Mouse (Mus musculus) hindbrain, embryonic 12.5 days (tissue): ENCODE measurements around the gene Fbxo31. TPM values are rescaled to one million over a fixed set of nuclear protein-coding genes. Genes with fewer than 3 reads are reported as not detected.
A peak's percentile ranks its signal among the peaks of the same experiment; 100 is the strongest.

Experiments used
- ATAC-seq: fragments of 200-750 bp; cut with Nextera tagmentation; 2 replicates; pipeline ENCODE4 v1.8.0; 2017; ENCODE audit warnings: moderate TSS enrichment; ENCODE audit not compliant: low FRiP score
- H3K27ac ChIP-seq: fragments of 300-500 bp; sonication (generic); 2 replicates; pipeline ENCODE4 v1.5.1; 2016; ENCODE audit warnings: mild to moderate bottlenecking
- H3K27me3 ChIP-seq: fragments of 300-500 bp; sonication (generic); 2 replicates; pipeline ENCODE4 v1.6.1; 2016; ENCODE audit warnings: mild to moderate bottlenecking
- H3K36me3 ChIP-seq: fragments of 300-500 bp; sonication (generic); 2 replicates; pipeline ENCODE4 v1.6.1; 2016; ENCODE audit warnings: mild to moderate bottlenecking
- H3K4me1 ChIP-seq: fragments of 300-500 bp; sonication (generic); 2 replicates; pipeline ENCODE4 v1.6.1; 2016
- H3K4me2 ChIP-seq: fragments of 300-500 bp; sonication (generic); replicated peaks from 2 replicates; pipeline ENCODE4 v1.6.1; 2016; ENCODE audit warnings: mild to moderate bottlenecking
- H3K4me3 ChIP-seq: fragments of 300-500 bp; sonication (generic); 2 replicates; pipeline ENCODE4 v1.5.1; 2016; ENCODE audit warnings: mild to moderate bottlenecking
- H3K9ac ChIP-seq: fragments of 300-500 bp; sonication (generic); 2 replicates; pipeline ENCODE4 v1.6.1; 2016; ENCODE audit warnings: mild to moderate bottlenecking, moderate library complexity
- H3K9me3 ChIP-seq: fragments of 300-500 bp; sonication (generic); replicated peaks from 2 replicates; pipeline ENCODE4 v1.6.1; 2016; ENCODE audit warnings: mild to moderate bottlenecking
- WGBS: fragments of 180-500 bp; shearing (Covaris S2); methylation state at CpG from one replicate; pipeline ENCODE4 v1.1.7; 2016; 5-methylcytosine and 5-hydroxymethylcytosine counted together
- polyA plus RNA-seq: library from polyadenylated mRNA; unstranded; fragments of >200 nt; fragmentation: Nextera tagmentation; extraction: Ambion mirVana; gene quantifications from 2 replicates; pipeline ENCODE4 v1.2.1, GENCODE M21; 2016

The Fbxo31 gene
- polyA plus RNA-seq, 1 experiment from 2014 or later, result 25.3 TPM

DNA sequence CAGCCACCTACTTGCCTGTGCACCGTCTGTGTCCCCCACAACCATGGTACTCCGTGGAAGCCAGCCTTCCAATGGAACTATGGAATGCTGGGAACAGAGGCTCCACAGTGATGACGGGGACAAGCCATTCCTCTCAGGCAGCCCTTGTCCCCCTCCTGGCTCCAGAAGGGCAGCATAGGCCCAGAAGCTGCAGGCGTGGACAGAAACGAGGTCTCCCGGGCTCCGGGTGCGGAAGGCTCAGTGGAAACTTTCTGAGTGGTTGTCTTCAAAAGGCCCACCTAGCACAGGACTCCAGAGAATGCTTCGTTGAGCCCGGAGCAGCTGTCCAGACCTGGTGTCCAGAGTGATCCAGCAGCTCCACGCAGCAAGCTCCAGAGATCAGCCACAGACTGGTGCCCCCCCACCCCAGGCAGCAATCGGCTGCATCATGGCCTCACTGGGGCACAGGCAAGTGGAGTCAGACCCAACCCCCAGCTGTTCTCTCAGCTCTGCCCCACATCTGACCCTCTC, 34.3 kb downstream of the Fbxo31 start, which contains the start of gene 1700018B08Rik:
Gene 1700018B08Rik (minus strand): TSS at position 45 of the 510 bp plus-strand sequence.
- H3K4me2 ChIP-seq, result no peak within 1 kb of the TSS
- H3K4me1 ChIP-seq, result no peaks in the 10 kb centered on the region
- H3K9me3 ChIP-seq, result 0 out of 2 replicates have a peak, but pooled peaks cover 5% of the 10 kb centered on the region
- ATAC-seq, result no peak
- peak within 1 kb of the TSS; percentile 32; the same call in 1 of the 2 replicates for H3K9ac ChIP-seq
- no peaks in the 10 kb centered on the region for H3K36me3 ChIP-seq
- H3K27me3 ChIP-seq, result peaks cover 10% of the 10 kb centered on the region; the same call in 1 of the 2 replicates
- H3K4me3 ChIP-seq, result no peak within 1 kb of the TSS
- H3K27ac ChIP-seq, result no peak within 1 kb of the TSS
- 87% methylated on average over 12 of the region's 12 CpGs for WGBS

DNA sequence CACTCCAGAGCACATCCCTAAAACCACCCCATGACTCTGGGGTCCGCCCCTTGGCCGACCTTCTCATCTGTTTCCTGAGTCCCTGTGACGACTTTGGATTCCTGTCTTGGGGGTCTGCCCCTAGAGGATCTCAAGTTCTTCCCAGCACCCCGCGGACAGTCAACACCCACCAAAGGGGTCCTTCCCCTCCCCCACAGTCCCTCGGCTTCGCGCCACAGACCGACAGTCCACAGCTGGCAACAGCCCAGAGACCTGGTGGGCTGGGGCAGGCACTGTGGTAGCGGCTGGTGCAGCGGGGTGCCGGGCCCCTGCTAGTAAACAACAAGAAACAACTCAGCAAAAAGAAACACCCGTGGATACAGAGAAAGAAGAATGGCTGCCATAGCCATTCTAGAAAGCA, 35.7 kb downstream of the Fbxo31 start:
- Histone ChIP-seq H3K4me2 (no peak overlapping the region), H3K27ac (no peak overlapping the region), H3K9me3 (0 out of 2 replicates have a peak, but pooled peaks cover 5% of the 10 kb centered on the region), H3K36me3 (no peaks in the 10 kb centered on the region), H3K4me3 (no peak overlapping the region), H3K4me1 (no peaks in the 10 kb centered on the region), H3K9ac (no peak overlapping the region), H3K27me3 (peaks cover 14% of the 10 kb centered on the region; the same call in 1 of the 2 replicates)
- WGBS, result 62% methylated on average over 13 of the region's 13 CpGs
- ATAC-seq, result no peak

DNA sequence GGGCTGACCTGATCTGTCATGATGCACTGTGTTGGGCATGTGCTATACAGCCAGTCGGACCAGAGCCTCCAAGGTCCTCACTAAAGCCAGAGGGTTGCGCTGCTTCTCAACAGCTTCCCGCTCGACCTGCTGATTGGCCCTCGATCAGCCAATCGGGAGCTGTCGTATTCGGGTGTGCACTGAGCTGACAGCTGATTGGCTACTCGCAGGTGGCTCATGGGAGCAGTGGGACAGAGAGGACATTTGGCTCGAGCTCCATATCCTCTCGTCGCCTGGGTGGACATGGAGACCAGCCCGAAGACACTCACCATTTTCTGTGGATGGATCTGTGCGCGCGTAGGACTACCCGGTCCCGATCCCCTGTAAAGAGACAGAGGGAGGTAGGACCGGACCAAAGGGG, 36.7 kb downstream of the Fbxo31 start:
- Histone ChIP-seq H3K27me3 (peaks cover 14% of the 10 kb centered on the region; the same call in 1 of the 2 replicates), H3K9me3 (0 out of 2 replicates have a peak, but pooled peaks cover 5% of the 10 kb centered on the region), H3K36me3 (no peaks in the 10 kb centered on the region), H3K4me1 (no peaks in the 10 kb centered on the region), H3K27ac (no peak overlapping the region), H3K9ac (no peak overlapping the region), H3K4me3 (no peak overlapping the region), H3K4me2 (no peak overlapping the region)
- WGBS, result 79% methylated on average over 19 of the region's 19 CpGs
- ATAC-seq, result no peak

DNA sequence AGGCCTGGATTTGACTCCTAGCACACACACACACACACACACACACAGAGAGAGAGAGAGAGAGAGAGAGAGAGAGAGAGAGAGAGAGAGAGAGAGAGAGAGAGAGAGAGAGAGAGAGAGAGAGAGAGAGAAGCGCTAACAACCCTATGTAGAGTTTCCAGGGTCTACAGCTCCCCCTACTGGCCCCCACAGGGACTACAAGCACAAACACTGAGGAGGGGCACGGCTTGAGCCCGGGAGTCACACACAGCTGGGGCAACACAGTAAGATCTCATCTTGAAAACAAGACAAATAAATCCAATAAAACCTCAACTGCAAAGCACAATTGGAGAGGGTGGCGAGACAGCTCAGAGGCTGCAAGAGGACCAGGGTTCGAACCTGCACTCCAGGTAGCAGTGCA, 46.2 kb downstream of the Fbxo31 start:
- no peak overlapping the region for H3K4me2 ChIP-seq
- WGBS, result 57% methylated on average over 5 of the region's 5 CpGs
- ATAC-seq, result no peak
- H3K27ac ChIP-seq, result no peak overlapping the region
- H3K9ac ChIP-seq, result no peak overlapping the region
- no peaks in the 10 kb centered on the region; the same call in 1 of the 2 replicates for H3K27me3 ChIP-seq
- H3K4me3 ChIP-seq, result no peak overlapping the region
- no peaks in the 10 kb centered on the region for H3K9me3 ChIP-seq
- no peaks in the 10 kb centered on the region for H3K4me1 ChIP-seq
- no peaks in the 10 kb centered on the region for H3K36me3 ChIP-seq

DNA sequence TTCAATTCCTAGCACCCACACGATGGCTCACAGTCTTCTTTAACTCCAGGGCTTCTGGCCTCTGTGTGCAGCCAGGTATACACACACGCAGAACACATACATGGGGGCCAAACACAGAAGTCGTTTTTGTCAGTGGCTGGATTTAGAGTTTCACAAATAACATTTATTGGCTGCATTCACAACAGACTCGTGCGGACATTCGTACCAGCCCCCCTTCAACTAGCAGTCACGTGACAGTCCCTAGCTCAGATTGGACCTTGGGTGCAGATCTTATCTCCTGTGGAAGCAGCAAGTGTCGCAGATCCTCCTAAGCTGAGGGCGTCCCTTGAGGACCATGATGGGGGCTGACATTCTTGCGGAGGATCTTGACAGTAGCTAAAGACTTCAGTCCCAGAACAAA, 48.0 kb downstream of the Fbxo31 start:
- no peaks in the 10 kb centered on the region for H3K36me3 ChIP-seq
- WGBS, result 87% methylated on average over 10 of the region's 10 CpGs
- H3K9me3 ChIP-seq, result no peaks in the 10 kb centered on the region
- H3K4me3 ChIP-seq, result no peak overlapping the region
- H3K4me2 ChIP-seq, result no peak overlapping the region
- H3K9ac ChIP-seq, result no peak overlapping the region
- H3K27ac ChIP-seq, result no peak overlapping the region
- no peaks in the 10 kb centered on the region; the same call in 1 of the 2 replicates for H3K27me3 ChIP-seq
- ATAC-seq, result no peak
- peaks cover 5% of the 10 kb centered on the region; the same call in 1 of the 2 replicates for H3K4me1 ChIP-seq

DNA sequence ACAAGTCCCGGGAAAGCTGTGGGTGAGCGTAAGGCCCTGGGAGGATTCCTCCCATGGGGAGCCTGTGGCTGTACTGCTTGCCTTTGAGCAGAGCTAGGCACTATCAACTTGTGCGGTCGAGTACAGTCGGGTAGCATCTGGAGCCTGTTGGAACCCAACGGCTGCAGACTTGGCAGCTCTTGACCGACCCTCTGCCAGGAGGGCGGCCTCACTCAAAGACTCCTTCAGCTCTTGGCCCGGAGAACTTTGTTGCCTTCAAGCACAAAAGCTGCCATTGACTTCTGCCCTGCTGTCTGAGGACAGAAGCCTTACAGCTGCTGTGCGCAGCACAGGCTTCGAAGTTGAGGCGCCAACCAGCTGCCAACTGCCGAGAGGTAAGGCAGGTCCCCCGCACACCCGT, 49.8 kb downstream of the Fbxo31 start:
- ATAC-seq, result no peak
- Histone ChIP-seq H3K4me3 (no peak overlapping the region), H3K27ac (no peak overlapping the region), H3K4me1 (peaks cover 5% of the 10 kb centered on the region; the same call in 1 of the 2 replicates), H3K27me3 (no peaks in the 10 kb centered on the region; the same call in 1 of the 2 replicates), H3K4me2 (no peak overlapping the region), H3K9me3 (no peaks in the 10 kb centered on the region), H3K36me3 (no peaks in the 10 kb centered on the region), H3K9ac (no peak overlapping the region)
- WGBS, result 87% methylated on average over 15 of the region's 15 CpGs

DNA sequence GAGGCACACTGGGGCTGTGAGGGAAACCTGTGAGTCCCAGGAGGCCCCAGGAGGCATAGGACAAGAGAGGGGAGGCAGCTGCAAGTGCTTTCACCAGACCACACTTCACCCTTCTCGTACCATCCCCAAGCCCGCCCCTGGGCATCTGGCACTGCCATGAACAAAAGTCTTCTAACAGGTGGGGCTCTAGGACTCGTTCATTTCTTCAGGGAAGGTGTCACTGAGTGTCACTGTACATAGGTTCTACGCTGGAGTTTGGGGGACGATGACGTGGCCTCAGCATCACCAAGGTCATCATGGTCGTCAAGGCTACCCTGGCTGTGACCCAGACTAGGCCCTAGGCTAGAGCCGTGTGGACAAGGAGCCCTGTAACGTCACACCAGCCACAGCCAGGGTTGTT, 50.9 kb downstream of the Fbxo31 start:
- no peak for ATAC-seq
- Histone ChIP-seq H3K27me3 (peaks cover 1% of the 10 kb centered on the region), H3K4me3 (no peak overlapping the region), H3K9ac (no peak overlapping the region), H3K36me3 (no peaks in the 10 kb centered on the region), H3K27ac (no peak overlapping the region), H3K4me2 (no peak overlapping the region), H3K4me1 (peaks cover 5% of the 10 kb centered on the region; the same call in 1 of the 2 replicates), H3K9me3 (no peaks in the 10 kb centered on the region)
- WGBS, result 86% methylated on average over 9 of the region's 9 CpGs

DNA sequence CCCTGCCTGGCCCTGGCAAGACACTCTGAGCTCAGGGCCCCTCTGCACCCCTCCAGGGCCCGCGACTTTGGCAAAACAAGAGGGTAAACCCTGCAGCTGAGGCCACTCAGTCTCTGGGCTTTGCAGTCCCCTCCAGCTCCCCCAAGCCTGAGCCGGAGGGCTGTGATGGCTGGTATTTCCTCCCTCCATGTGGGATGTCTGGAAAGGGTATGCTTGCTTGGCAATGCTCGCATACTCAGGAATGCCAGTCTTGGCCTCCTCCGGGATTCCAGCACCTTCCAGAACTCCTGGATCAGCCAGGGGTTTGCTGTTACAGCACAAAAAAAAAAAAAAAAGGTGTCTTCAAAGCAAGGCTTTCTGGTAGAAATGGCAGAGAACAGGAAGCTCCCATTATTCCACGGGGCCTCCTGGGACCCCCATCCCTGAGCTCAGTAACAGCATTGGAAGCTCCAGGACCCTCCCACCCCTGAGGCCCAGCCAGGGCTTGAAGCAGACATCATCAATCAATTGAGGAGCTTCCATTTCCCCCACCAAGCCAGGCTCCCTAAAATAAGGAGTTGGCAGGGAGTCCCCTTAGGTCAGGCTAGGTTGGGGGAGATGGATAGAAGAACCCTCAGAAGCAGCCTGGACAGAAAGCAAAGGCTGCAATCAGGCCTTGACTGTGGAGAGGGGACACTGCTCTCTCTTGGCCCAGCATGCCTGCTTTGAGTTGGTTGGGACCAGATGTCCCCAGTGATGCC, 51.6 kb downstream of the Fbxo31 start:
- Histone ChIP-seq H3K9ac (no peak overlapping the region), H3K9me3 (no peaks in the 10 kb centered on the region), H3K27me3 (peaks cover 3% of the 10 kb centered on the region), H3K27ac (no peak overlapping the region), H3K4me3 (no peak overlapping the region), H3K36me3 (no peaks in the 10 kb centered on the region), H3K4me2 (no peak overlapping the region), H3K4me1 (peaks cover 5% of the 10 kb centered on the region; the same call in 1 of the 2 replicates)
- WGBS, result 64% methylated on average over 6 of the region's 6 CpGs
- ATAC-seq, result no peak

DNA sequence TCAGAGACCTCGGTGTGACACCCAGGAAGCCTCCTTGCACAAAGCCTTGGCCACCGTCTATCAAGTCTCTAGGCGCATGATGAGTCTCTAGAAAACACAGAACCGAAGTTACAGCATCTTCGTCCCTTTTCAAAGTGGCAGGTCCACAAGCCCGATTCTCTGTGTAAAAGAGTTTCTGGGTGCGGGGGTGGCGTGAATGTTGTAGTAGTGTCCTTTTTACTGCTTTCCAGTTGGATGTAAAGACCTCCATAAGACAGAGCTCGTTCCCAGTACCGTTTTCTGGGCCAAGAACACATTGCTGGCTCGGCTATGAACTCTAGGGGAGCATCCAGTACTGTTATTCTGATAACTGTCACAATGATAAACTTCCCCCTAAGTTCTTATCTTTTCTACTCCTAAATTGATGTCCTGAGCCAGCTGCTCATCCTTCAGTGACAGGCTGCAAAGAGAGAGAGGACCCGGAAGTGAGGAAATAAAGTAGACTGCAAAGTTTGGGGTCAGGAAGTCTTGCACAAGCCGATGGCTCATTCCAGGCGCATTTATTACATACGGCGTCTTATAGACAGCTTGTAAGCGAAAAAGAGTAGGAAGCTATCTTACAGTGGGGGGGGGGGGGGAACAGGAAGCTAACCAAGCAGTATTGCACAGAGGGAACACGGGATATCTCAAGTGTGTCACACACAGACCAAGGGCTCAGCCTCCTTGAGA, 53.3 kb downstream of the Fbxo31 start:
- Histone ChIP-seq H3K9ac (no peak overlapping the region), H3K4me2 (no peak overlapping the region), H3K4me1 (peaks cover 5% of the 10 kb centered on the region; the same call in 1 of the 2 replicates), H3K4me3 (no peak overlapping the region), H3K27me3 (peaks cover 3% of the 10 kb centered on the region), H3K27ac (no peak overlapping the region), H3K9me3 (no peaks in the 10 kb centered on the region), H3K36me3 (no peaks in the 10 kb centered on the region)
- WGBS, result 84% methylated on average over 18 of the region's 18 CpGs
- ATAC-seq, result no peak

DNA sequence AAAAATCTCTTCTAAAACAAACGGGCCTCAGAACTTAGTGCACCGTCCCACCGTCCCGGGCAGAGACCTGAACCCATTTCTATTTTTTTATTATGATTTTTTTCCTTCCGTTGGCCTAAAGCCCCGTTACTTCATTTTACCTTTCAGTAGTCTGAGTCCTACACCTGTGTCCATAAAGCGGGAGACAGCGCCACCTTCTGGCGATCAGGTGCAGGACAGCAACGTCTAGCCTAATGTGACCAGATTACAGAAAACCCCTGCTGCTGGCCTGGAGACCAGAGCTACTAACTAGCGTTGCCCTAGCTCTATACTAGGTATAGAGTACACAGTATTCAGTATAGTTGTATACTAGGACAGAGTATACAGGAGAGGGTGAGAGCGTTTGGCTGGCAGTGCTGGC, 65.2 kb downstream of the Fbxo31 start:
- 5% methylated on average over 12 of the region's 12 CpGs for WGBS
- peak; percentile 68 for ATAC-seq

DNA sequence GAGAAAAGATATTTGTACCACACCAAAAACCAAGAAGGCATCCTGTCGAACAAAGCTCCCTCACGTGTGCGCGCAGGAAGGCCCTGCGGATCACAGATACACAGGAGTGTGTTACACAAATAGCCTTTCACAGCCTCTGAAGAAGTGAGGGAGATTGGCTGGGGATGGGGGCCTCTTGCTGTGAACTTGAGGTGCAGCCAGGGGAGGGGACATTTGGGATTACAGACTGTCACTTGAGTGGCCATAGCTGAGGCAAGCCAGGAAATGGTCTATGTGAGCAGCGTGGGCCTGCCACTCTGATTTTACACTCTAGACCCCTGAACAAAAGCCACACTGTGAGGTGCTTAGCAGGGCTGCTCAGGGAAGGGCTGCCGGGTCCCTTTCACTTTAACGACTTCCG, 66.9 kb downstream of the Fbxo31 start:
- Histone ChIP-seq H3K4me3 (no peak overlapping the region), H3K27me3 (peaks cover 28% of the 10 kb centered on the region), H3K9me3 (no peaks in the 10 kb centered on the region), H3K27ac (no peak overlapping the region), H3K4me1 (no peaks in the 10 kb centered on the region), H3K9ac (no peak overlapping the region), H3K4me2 (no peak overlapping the region), H3K36me3 (no peaks in the 10 kb centered on the region)
- no peak for ATAC-seq
- 57% methylated on average over 9 of the region's 9 CpGs for WGBS

More for the DNA sequence above, 65.2 kb downstream of the Fbxo31 start:
- H3K36me3 ChIP-seq, result no peaks in the 10 kb centered on the region
- H3K9me3 ChIP-seq, result no peaks in the 10 kb centered on the region
- H3K4me2 ChIP-seq, result no peak overlapping the region
- peaks cover 25% of the 10 kb centered on the region for H3K27me3 ChIP-seq
- no peak overlapping the region for H3K9ac ChIP-seq
- H3K4me1 ChIP-seq, result no peaks in the 10 kb centered on the region
- H3K27ac ChIP-seq, result no peak overlapping the region
- no peak overlapping the region for H3K4me3 ChIP-seq
